Mouse (Mus musculus): ENCODE results near the gene Cacna2d3.

Cacna2d3 gene

GRCm38 (mm10) chr14:29009644-29010043 is 712.0 kb downstream of the Cacna2d3 start:
- no peak for DNase-seq (ENCODE audit: low spot score)

- DNase-seq (ENCODE audit: low spot score) = no peak
These were observed 716.3 kb downstream of the Cacna2d3 start for GRCm38 (mm10) chr14:29005228-29005840.

DNA sequence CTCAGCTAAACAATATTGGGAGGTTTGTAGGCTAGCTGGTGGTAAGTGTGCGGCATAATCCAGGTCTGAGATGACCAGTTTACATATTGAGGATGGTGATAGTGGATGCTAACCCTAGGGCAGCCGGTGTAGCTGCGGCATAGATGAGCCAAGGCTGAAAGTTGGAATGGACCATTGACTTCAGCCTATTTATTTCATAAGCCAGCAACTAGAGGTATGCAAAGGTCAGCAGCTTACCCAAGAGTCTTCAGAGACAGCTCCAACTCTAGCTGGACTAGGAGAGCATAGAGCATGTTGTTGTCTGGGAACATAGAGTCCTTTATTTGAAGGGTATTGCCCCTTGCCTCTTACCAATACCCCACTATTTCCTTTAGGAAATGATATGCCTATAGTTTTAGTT is 725.1 kb downstream of the Cacna2d3 start:
- DNase-seq (ENCODE audit: low spot score) = no peak

- no peak for DNase-seq (ENCODE audit: low spot score)
These were observed 733.3 kb downstream of the Cacna2d3 start for GRCm38 (mm10) chr14:28988211-28988900.

DNA sequence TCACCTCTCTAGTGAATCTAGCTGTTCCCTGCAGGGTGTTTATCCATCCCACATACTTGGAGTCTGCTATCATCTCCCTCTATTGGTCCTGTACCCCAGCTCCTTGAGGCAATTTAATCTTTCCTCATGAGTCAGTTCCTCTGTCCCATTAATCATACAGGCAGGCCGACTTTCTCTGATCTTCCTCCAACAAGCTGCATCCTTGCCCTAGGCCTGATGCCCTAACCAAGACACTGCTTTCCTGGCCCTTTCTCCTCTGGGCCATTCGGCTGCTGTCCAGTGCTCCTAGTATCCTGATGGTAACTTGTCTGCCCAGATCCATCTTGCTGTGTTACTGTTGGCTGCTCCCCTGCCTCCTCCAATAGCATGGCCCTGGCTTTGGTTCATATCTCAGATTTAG is 737.4 kb downstream of the Cacna2d3 start:
- no peak for DNase-seq (ENCODE audit: low spot score)

GRCm38 (mm10) chr14:28980482-28980881 is 741.2 kb downstream of the Cacna2d3 start:
- no peak for DNase-seq (ENCODE audit: low spot score)

GRCm38 (mm10) chr14:28979230-28979629 is 742.4 kb downstream of the Cacna2d3 start:
- no peak for DNase-seq (ENCODE audit: low spot score)

DNA sequence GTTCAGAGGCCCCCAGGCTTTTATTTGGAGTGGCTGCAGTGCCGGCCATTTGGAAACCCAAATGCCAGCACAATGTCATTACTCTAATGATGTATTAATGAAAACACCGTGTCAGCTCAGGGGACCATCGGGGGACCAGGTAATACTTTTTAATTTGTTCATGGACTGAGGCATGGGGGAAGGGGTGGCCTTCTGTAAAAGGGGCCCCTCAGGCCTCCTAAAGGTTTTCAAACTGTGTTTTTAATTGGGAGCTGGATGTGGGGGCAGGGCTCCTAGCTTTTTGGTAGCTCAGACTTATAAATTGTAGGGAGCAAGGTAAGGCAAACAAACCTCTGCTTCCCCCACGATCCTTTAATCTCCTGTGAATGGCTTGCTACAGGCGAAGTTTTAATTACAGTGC is 749.0 kb downstream of the Cacna2d3 start:
- DNase-seq (ENCODE audit: low spot score) = no peak

DNA sequence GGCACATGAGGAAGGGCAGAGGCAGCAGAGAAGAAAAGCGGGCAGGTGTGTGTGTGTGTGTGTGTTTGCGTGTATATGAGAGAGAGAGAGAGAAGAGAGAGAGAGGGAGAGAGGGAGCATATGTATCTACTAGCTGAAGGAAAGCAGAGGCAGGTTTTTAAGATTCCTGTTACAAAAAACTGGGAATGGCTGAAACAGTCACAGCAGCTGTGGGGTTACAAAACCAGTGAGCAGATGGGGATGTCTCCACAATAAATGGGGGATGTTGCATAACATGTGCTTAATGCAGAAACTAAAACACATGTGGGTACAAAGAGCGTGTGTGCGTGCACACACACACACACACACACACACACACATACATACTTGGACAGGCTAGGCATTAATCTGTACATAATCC is 752.4 kb downstream of the Cacna2d3 start:
- DNase-seq (ENCODE audit: low spot score) = no peak

GRCm38 (mm10) chr14:28966881-28967280 is 754.8 kb downstream of the Cacna2d3 start:
- DNase-seq (ENCODE audit: low spot score) = no peak

GRCm38 (mm10) chr14:28961379-28961778 is 760.3 kb downstream of the Cacna2d3 start:
- DNase-seq (ENCODE audit: low spot score) = no peak

DNA sequence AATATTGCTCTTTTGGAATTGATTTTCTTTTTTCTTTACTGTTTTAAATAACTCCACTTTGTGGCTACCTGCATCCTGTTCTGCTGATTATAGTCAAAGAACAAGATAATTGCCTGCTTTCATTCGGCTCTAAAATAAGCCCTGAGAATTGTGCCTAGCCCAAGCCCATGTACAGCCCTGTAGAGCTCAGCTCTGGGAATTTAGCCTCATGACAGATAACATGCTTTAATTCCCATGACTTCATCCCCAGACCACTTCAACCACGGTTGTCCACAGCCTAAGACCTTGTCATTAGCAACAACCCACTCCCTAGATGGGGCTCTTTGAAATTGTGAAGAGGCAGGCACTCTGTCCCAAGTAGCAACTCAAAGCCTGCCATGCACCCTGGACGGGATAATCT is 762.6 kb downstream of the Cacna2d3 start:
- no peak for DNase-seq (ENCODE audit: low spot score)

DNA sequence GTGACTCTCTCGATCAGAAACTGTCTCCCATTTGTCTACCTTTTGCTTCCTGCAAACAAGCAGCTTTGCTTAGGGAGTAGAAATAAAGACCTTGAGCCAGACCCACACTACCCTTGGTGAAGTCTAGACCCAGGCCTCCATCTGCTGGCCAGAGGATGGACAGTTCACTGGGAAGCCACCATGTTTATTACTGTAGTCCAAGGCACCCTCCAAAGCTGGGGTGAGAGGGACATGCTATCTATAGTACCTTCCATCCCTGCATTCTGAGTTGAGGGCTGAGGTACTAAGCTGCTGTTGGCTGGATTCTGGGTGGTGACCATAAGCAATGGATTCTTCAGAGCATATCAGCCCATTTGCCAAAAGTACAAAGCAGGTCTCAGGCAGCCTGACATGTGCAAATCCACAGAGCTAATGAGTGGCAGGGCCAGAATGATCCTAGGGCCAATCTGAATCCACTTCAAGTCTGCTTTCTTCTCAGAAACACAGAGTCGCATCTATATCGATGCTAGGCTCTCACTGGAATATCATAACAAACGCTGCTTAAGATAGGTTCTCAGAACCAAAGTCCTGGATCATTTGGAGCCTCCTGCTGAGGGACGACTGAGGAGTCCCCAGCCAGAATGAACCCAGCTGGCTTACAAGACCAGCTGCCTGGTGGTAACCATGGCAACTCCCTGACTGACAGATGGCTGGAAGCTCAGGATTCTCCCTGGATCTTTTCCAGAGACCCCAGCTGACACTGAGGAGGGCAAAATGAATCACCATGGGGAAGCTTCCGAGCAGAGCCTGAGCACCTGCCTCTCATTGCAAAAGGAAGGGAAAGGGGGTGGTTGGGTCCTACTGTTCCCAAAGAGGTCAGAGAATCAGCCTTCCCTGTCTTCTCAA is 763.3 kb downstream of the Cacna2d3 start:
- no peak for DNase-seq (ENCODE audit: low spot score)

DNA sequence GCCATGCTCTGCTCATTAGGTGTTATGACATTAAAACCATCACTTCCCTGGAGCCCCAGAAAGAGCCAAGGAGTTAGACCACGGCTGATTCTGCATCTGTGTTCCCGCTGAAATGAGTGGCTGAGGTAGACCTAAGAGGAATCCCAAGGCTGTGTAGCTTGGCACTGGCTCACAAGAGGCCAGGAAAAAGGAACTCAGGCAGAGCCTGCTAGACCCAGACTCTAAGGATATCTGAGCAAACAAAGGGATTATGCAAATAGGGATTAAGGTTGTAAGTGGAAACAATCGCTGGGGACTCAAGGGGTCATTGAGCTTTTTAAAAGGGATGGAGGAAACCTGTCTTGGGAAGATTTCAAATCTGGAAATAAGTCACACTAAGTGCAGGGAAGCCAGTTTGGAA is 766.5 kb downstream of the Cacna2d3 start:
- DNase-seq (ENCODE audit: low spot score) = no peak

DNA sequence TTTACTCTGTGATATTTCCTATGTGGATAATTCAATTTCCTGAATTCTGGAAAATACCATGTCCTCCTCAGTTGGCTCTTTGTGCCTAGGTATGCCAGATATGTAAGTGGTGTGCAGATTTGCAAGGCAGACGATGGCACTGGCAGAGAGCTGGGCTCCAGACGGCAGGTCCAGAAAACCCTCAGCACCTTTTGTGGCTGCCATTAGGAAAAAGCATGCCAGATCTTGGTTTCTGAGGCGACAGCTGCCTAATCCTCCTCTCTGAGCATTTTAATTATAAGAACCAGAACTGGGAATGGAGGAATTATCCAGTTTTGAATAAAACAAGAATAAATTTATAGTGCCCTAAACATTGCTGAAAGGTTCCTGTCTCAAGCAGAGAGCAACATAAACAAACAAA is 767.1 kb downstream of the Cacna2d3 start:
- no peak for DNase-seq (ENCODE audit: low spot score)

DNA sequence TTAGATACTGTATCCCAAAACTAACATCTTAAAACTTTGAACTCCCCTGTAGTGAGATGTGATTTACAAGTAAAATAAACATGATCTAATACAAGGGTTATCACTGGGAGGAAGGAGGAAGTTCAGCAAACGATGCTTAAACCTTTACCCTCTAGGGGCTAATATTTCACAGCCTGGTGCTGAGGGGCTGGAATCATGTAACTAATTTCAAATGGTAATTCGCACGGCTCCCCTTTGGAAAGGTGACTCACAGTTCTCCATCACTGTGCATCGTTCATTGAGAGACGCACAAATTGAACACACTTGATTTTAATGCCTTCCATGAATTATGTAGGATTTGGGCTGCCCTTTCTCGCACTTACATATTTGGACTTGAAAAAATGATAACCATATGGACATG is 767.6 kb downstream of the Cacna2d3 start:
- DNase-seq (ENCODE audit: low spot score) = no peak

GRCm38 (mm10) chr14:28953409-28953808 is 768.3 kb downstream of the Cacna2d3 start:
- DNase-seq (ENCODE audit: low spot score) = no peak

DNA sequence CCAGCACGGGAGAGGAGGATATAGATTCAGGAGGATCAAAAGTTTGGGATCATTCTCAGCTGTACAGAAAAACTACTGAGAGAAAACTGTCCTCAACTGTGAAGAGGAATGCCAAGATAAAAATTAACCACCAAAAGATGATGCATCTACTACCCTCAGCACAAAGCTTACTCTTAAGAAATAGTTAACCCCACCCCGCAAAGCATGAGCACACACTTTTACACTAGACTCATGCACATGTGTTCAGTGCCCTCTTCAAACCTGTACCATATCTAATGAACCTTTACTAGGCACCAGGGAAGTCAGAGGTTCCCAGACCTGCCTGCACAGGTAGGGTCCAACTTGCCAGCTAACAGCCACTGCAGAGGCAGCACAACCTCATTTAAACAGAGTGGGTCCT is 771.2 kb downstream of the Cacna2d3 start:
- no peak for DNase-seq (ENCODE audit: low spot score)

GRCm38 (mm10) chr14:28949785-28950184 is 771.9 kb downstream of the Cacna2d3 start:
- no peak for DNase-seq (ENCODE audit: low spot score)

DNA sequence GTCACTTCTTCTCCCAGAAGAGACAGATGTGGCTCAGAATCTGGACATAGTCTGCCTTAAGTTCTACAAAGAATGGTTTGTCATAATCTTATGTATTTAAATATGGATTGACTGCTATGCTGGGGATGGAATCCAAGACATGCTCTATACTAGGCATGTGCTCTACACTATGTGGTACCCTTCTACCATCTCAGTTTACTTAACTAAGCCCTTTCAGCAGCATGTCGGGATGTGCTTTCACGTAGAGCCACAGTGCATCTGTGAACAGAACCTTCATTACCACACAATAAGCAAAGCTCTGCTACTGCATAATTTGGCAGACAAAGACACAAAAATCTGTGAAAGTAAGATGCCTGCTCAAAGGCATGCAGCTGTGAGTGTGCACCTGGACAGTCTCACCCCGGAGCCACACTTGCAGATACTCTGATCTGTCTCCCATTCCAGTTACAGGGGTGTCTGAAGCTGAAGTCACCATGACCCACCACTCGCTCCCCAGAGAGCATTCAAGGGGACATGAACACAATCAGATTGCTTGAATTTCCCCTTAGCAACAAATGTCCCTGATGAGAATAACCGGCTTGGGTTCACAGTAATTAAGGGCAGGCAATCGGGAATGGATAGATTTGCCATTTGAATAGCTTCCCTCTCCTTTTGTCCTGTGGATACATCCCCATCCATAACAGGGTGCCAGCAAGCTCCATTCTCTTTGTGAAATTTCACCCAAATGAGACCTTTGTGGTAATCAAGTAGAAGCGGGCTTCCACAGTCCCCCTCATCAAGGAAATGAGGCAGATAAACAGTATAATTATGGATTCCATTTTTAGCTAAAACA is 773.4 kb downstream of the Cacna2d3 start:
- no peak for DNase-seq (ENCODE audit: low spot score)

GRCm38 (mm10) chr14:28932746-28933293 is 788.8 kb downstream of the Cacna2d3 start:
- no peak for DNase-seq (ENCODE audit: low spot score)
